Mouse (Mus musculus) adrenal gland, adult 18-20 months (tissue): ENCODE measurements around the gene Itga5. TPM values are rescaled to one million over a fixed set of nuclear protein-coding genes. Genes with fewer than 3 reads are reported as not detected.

Source experiments
- DNase-seq, 2 experiments: peaks; one replicate each; pipeline ENCODE4 v3.0.0; 2021 to 2022; ENCODE audit warnings: low spot score in 2 of 2
- microRNA-seq, 2 experiments: library from miRNA; unstranded; fragments of <30 nt; microRNA quantifications; one replicate each; pipeline ENCODE4 v1.2.0; 2021; ENCODE audit warnings: borderline number of aligned reads in 2 of 2
- total RNA-seq, 2 experiments: library from RNA; stranded (reverse); gene quantifications; 1 replicate in 1 of 2; 2 replicates in 1 of 2; pipeline ENCODE4 v1.2.3; 2021

The Itga5 gene
- total RNA-seq, 2 experiments from 2014 or later, result 27.1 to 31.7 TPM

DNA sequence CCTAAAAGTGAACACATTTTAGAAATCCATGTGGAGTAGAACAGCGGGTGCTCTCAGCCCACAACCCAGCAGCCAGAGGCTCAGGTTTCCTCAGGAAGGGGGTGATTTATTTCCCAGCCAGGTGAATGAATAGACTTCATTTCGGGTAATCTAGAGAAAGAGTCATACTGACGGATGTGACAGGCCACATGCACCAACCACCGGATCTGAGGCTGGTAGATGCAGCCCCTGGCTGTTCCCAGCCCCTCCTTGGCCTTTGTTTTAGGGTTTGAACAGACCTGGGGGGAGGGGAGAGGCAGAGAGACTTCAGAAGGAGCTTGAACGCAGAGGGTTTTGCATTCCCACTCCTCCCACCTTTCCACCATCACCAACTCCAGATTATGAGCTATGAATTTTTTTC, 70.7 kb downstream of the Itga5 start:
- DNase-seq, result no peak

DNA sequence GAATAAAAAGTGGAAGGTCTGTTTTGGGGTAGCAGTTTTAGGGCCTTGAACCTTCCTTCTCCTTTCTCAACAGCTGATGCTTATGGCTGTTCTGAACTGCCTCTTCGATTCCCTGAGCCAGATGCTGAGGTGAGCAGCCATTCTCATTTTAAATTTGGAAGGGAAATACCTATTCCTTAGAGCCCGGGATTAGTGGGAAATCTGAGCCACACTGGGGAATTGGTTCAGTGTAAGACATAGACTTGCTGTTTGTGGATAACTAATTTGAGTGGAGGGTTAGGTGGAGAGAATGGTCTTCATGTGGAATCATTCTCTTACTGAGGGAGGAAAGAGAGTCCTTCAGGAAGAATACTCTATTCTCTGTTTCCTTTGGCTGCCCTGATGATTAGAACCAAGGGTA, 71.9 kb downstream of the Itga5 start:
- DNase-seq, result no peak

Small RNAs within 50 kb of the gene (microRNA-seq; reads per million reads assigned to microRNA genes)
- 1.2 to 1.4 reads per million in 2 experiments for gene Mir6963

Other genes with a start within 250 kb of the Itga5 start
- 10 to 100 TPM; 12.5 to 13.2 TPM for gene Smug1, start 199.7 kb downstream of the Itga5 start, total RNA-seq
- gene Cbx5, start 126.9 kb downstream of the Itga5 start, total RNA-seq, result 10 to 100 TPM; 65.0 to 76.3 TPM
- 100 to 1,000 TPM; 160 to 179 TPM for gene Hnrnpa1, start 126.3 kb downstream of the Itga5 start, total RNA-seq
- gene Nfe2, start 108.4 kb downstream of the Itga5 start, total RNA-seq, result under 1 TPM in 1 of 2 experiments, not detected in 1; 0.67 TPM
- 100 to 1,000 TPM; 138 to 150 TPM for gene Copz1, start 94.0 kb downstream of the Itga5 start, total RNA-seq
- not detected for gene Gpr84, start 56.2 kb downstream of the Itga5 start, total RNA-seq
- gene Zfp385a, start 26.7 kb downstream of the Itga5 start, total RNA-seq, result 10 to 100 TPM; 12.4 to 16.9 TPM
- gene Gtsf1, start 63.7 kb upstream of the Itga5 start, total RNA-seq, result not detected
- gene Gtsf2, start 81.7 kb upstream of the Itga5 start, total RNA-seq, result not detected
- gene Nckap1l, start 87.0 kb upstream of the Itga5 start, total RNA-seq, result 1 to 10 TPM; 5.5 to 8.7 TPM
- gene Pde1b, start 136.3 kb upstream of the Itga5 start, total RNA-seq, result 1 to 10 TPM; 5.1 to 8.6 TPM
- gene Ppp1r1a, start 171.2 kb upstream of the Itga5 start, total RNA-seq, result 10 to 100 TPM; 18.1 to 19.8 TPM
- not detected for gene Glycam1, start 198.3 kb upstream of the Itga5 start, total RNA-seq